Mouse (Mus musculus) liver, postnatal 0 days (tissue): ENCODE measurements around the gene Tmem35b. TPM values are rescaled to one million over a fixed set of nuclear protein-coding genes. Genes with fewer than 3 reads are reported as not detected.

Experiments used
- ATAC-seq: fragments of 200-750 bp; cut with Nextera tagmentation; 2 replicates; pipeline ENCODE4 v1.8.0; 2017; ENCODE audit warnings: mild to moderate bottlenecking, moderate library complexity
- DNase-seq: peaks from one replicate; pipeline ENCODE4 v3.0.0-alpha.2; 2016
- H3K27ac ChIP-seq: fragments of 300-500 bp; sonication (generic); 2 replicates; pipeline ENCODE4 v1.5.1; 2014; ENCODE audit warnings: antibody characterized with exemption, moderate library complexity, mild to moderate bottlenecking, low read depth
- H3K27me3 ChIP-seq: fragments of 300-500 bp; sonication (generic); 2 replicates; pipeline ENCODE4 v1.6.1; 2014; ENCODE audit warnings: low read length, control low read depth, mixed read lengths; ENCODE audit not compliant: insufficient read depth
- H3K36me3 ChIP-seq: fragments of 300-500 bp; sonication (generic); replicated peaks from 2 replicates; pipeline ENCODE4 v1.6.1; 2014; ENCODE audit warnings: mild to moderate bottlenecking, control low read depth, low read length, moderate library complexity, mixed read lengths; ENCODE audit not compliant: insufficient read depth
- H3K4me1 ChIP-seq: fragments of 300-500 bp; sonication (generic); 2 replicates; pipeline ENCODE4 v1.6.1; 2014; ENCODE audit warnings: antibody characterized with exemption, mild to moderate bottlenecking, control low read depth; ENCODE audit not compliant: insufficient read depth
- H3K4me2 ChIP-seq: fragments of 300-500 bp; sonication (generic); 2 replicates; pipeline ENCODE4 v1.6.1; 2014; ENCODE audit warnings: low read depth, mild to moderate bottlenecking, low read length, moderate library complexity, mixed read lengths
- H3K4me3 ChIP-seq: fragments of 300-500 bp; sonication (generic); 2 replicates; pipeline ENCODE4 v1.5.1; 2014; ENCODE audit warnings: low read depth, low read length
- H3K9ac ChIP-seq: fragments of 300-500 bp; sonication (generic); replicated peaks from 2 replicates; pipeline ENCODE4 v1.6.1; 2014; ENCODE audit warnings: mild to moderate bottlenecking, moderate library complexity
- H3K9me3 ChIP-seq: fragments of 300-500 bp; sonication (generic); 2 replicates; pipeline ENCODE4 v1.6.1; 2016; ENCODE audit warnings: mild to moderate bottlenecking, control low read depth, low read length, mixed read lengths
- CTCF ChIP-seq: sonication (generic); IDR thresholded peaks from 2 replicates; pipeline ENCODE4 v1.5.1; 2016; ENCODE audit warnings: antibody characterized with exemption, low read depth
- EP300 ChIP-seq: IDR thresholded peaks from 2 replicates; pipeline ENCODE4 v1.6.1; 2016; ENCODE audit warnings: antibody characterized with exemption, low read depth, mild to moderate bottlenecking
- WGBS: fragments of 180-500 bp; shearing (Covaris S2); extraction: QIAGEN DNeasy Blood & Tissue Kit; methylation state at CpG from one replicate; pipeline ENCODE4 v1.1.7; 2014; ENCODE audit not compliant: insufficient replicate concordance; 5-methylcytosine and 5-hydroxymethylcytosine counted together
- polyA plus RNA-seq: library from polyadenylated mRNA; unstranded; fragments of >200 nt; fragmentation: Nextera tagmentation; extraction: Ambion mirVana; gene quantifications from 2 replicates; pipeline ENCODE4 v1.2.1, GENCODE M21; 2015

The Tmem35b gene
- polyA plus RNA-seq, 1 experiment from 2014 or later: 7.7 TPM

- no peak overlapping the region for H3K4me2 ChIP-seq
- TF ChIP-seq CTCF: no peak
- no peak for TF ChIP-seq EP300
- peaks cover 4% of the 10 kb centered on the region; the same call in 1 of the 2 replicates for H3K4me1 ChIP-seq
- ATAC-seq (no peak), DNase-seq (peak; percentile 72)
- no peak overlapping the region for H3K27ac ChIP-seq
- no peak overlapping the region for H3K4me3 ChIP-seq
- peaks cover 20% of the 10 kb centered on the region for H3K27me3 ChIP-seq
- under 1% methylated on average over 8 of the region's 8 CpGs for WGBS
- H3K36me3 ChIP-seq: no peaks in the 10 kb centered on the region
- H3K9ac ChIP-seq: no peak overlapping the region
- H3K9me3 ChIP-seq: no peaks in the 10 kb centered on the region
Measured at GRCm38 (mm10) chr4:127173461-127173860, 50.0 kb downstream of the Tmem35b start.

GRCm38 (mm10) chr4:127174075-127174899, 50.8 kb downstream of the Tmem35b start:
- Histone ChIP-seq H3K4me2 (no peak overlapping the region), H3K27ac (no peak overlapping the region), H3K9ac (no peak overlapping the region), H3K36me3 (no peaks in the 10 kb centered on the region), H3K27me3 (peaks cover 15% of the 10 kb centered on the region), H3K4me3 (no peak overlapping the region), H3K9me3 (no peaks in the 10 kb centered on the region), H3K4me1 (0 out of 2 replicates have a peak, but pooled peaks cover 5% of the 10 kb centered on the region)
- WGBS: 50% methylated on average over 8 of the region's 8 CpGs
- no peak for DNase-seq
- ATAC-seq: no peak
- TF ChIP-seq CTCF (no peak), EP300 (no peak)

- no peak overlapping the region for H3K4me2 ChIP-seq
- WGBS: 46% methylated on average over 4 of the region's 4 CpGs
- H3K4me1 ChIP-seq: 0 out of 2 replicates have a peak, but pooled peaks cover 3% of the 10 kb centered on the region
- peaks cover 10% of the 10 kb centered on the region for H3K27me3 ChIP-seq
- H3K9me3 ChIP-seq: no peaks in the 10 kb centered on the region
- TF ChIP-seq EP300: no peak
- TF ChIP-seq CTCF: no peak
- no peaks in the 10 kb centered on the region for H3K36me3 ChIP-seq
- no peak for ATAC-seq
- DNase-seq: no peak
- no peak overlapping the region for H3K4me3 ChIP-seq
- H3K27ac ChIP-seq: no peak overlapping the region
- H3K9ac ChIP-seq: no peak overlapping the region
Measured at GRCm38 (mm10) chr4:127174900-127175278, 51.4 kb downstream of the Tmem35b start.

- Histone ChIP-seq H3K9me3 (no peaks in the 10 kb centered on the region), H3K4me2 (no peak overlapping the region), H3K9ac (no peak overlapping the region), H3K36me3 (no peaks in the 10 kb centered on the region), H3K27ac (no peak overlapping the region), H3K4me1 (0 out of 2 replicates have a peak, but pooled peaks cover 3% of the 10 kb centered on the region), H3K4me3 (no peak overlapping the region), H3K27me3 (no peaks in the 10 kb centered on the region)
- DNase-seq (no peak), ATAC-seq (no peak)
- TF ChIP-seq CTCF (no peak), EP300 (no peak)
- WGBS: 65% methylated on average over 11 of the region's 11 CpGs
Measured at GRCm38 (mm10) chr4:127177961-127178360, 54.5 kb downstream of the Tmem35b start.

GRCm38 (mm10) chr4:127178671-127179070, 55.2 kb downstream of the Tmem35b start:
- Histone ChIP-seq H3K4me2 (no peak overlapping the region), H3K27ac (no peak overlapping the region), H3K27me3 (no peaks in the 10 kb centered on the region), H3K4me3 (no peak overlapping the region), H3K4me1 (0 out of 2 replicates have a peak, but pooled peaks cover 3% of the 10 kb centered on the region), H3K9me3 (no peaks in the 10 kb centered on the region), H3K36me3 (no peaks in the 10 kb centered on the region), H3K9ac (no peak overlapping the region)
- TF ChIP-seq EP300 (no peak), CTCF (no peak)
- ATAC-seq (no peak), DNase-seq (no peak)
- 40% methylated on average over 9 of the region's 9 CpGs for WGBS

Other genes starting within 250 kb of the Tmem35b start
- 2.9 and 4.4 TPM in 2 replicates for gene Zmym4, start 155.6 kb upstream of the Tmem35b start, polyA plus RNA-seq
- 26.2 and 32.2 TPM in 2 replicates for gene Sfpq, start 102.4 kb upstream of the Tmem35b start, polyA plus RNA-seq
- 5.7 and 5.9 TPM in 2 replicates for gene Zmym1, start 62.5 kb upstream of the Tmem35b start, polyA plus RNA-seq
- 2.2 TPM in 2 replicates for gene Zmym6, start 46.3 kb upstream of the Tmem35b start, polyA plus RNA-seq
- 0.05 and 0.07 TPM in 2 replicates for gene Dlgap3, start 45.5 kb downstream of the Tmem35b start, polyA plus RNA-seq
- gene Smim12, start 120.1 kb downstream of the Tmem35b start, polyA plus RNA-seq: 33.9 and 35.0 TPM in 2 replicates
- 2.7 and 3.1 TPM in 2 replicates for gene Gja4, start 190.3 kb downstream of the Tmem35b start, polyA plus RNA-seq
- 0.24 and 0.34 TPM in 2 replicates for gene Gjb3, start 207.2 kb downstream of the Tmem35b start, polyA plus RNA-seq
- gene Gjb4, start 230.4 kb downstream of the Tmem35b start, polyA plus RNA-seq: not detected in 2 replicates
- 0.06 and 0.14 TPM in 2 replicates for gene Gjb5, start 234.5 kb downstream of the Tmem35b start, polyA plus RNA-seq